Mouse (Mus musculus): ENCODE measurements around the gene Styx.

GRCm38 (mm10) chr14:45380756-45381155, 29.9 kb downstream of the Styx start:
- no peak for TF ChIP-seq CTCF (IDR thresholded peaks at IDR 0.05; ENCODE audit: low read depth, low read length)
- no peak for TF ChIP-seq GATA1 (IDR thresholded peaks at IDR 0.05; ENCODE audit: borderline replicate concordance, low read length)
- TF ChIP-seq TAL1 (conservative IDR thresholded peaks at IDR 0.05; ENCODE audit: low read depth, low read length), result no peak
- no peak for TF ChIP-seq GATA2 (IDR thresholded peaks at IDR 0.05; ENCODE audit: borderline replicate concordance, low read depth, low read length)

All from G1E (cell line).